Mouse (Mus musculus): ENCODE measurements at regions not wholly inside any gene's neighbourhood (a gene's known extent, or its start where the extent isn't known, plus 50 kb on each side); places are given as distances from the start of the nearest gene placed in this dataset. TPM values are rescaled to one million over a fixed set of nuclear protein-coding genes. Genes with fewer than 3 reads are reported as not detected.
A peak's percentile ranks its signal among the peaks of the same experiment; 100 is the strongest.

- Histone ChIP-seq H3K4me2 (ENCODE audit: low read length) (no peak overlapping the region), H3K4me1 (ENCODE audit: control insufficient read depth, insufficient read depth, low read depth, low read length) (peaks cover 6% of the 10 kb centered on the region; the same call in 1 of the 2 replicates), H3K9me3 (ENCODE audit: control insufficient read depth, low read length) (no peaks in the 10 kb centered on the region), H3K9ac (ENCODE audit: low read depth, low read length) (no peak overlapping the region), H3K36me3 (ENCODE audit: control insufficient read depth, insufficient read depth, low read length) (no peaks in the 10 kb centered on the region), H3K4me3 (ENCODE audit: low read length) (no peak overlapping the region), H3K27ac (ENCODE audit: low read depth, low read length) (no peak overlapping the region), H3K27me3 (replicated peaks; ENCODE audit: control insufficient read depth, insufficient read depth, low read length) (no peaks in the 10 kb centered on the region)
- 42% methylated on average over 6 of the region's 6 CpGs for WGBS
- ATAC-seq = peak; percentile 48; the same call in 1 of the 2 replicates
Observed at GRCm38 (mm10) chr4:87329136-87329535, 98.9 kb upstream of the Slc24a2 start.

GRCm38 (mm10) chr4:87321726-87322349 is 91.6 kb upstream of the Slc24a2 start:
- H3K9ac ChIP-seq (ENCODE audit: low read depth, low read length) = no peak overlapping the region
- H3K36me3 ChIP-seq (ENCODE audit: control insufficient read depth, insufficient read depth, low read length) = no peaks in the 10 kb centered on the region
- no peak overlapping the region for H3K27ac ChIP-seq (ENCODE audit: low read depth, low read length)
- no peaks in the 10 kb centered on the region for H3K27me3 ChIP-seq (replicated peaks; ENCODE audit: control insufficient read depth, insufficient read depth, low read length)
- no peak overlapping the region for H3K4me3 ChIP-seq (ENCODE audit: low read length)
- no peak overlapping the region for H3K4me2 ChIP-seq (ENCODE audit: low read length)
- H3K4me1 ChIP-seq (ENCODE audit: control insufficient read depth, insufficient read depth, low read depth, low read length) = no peaks in the 10 kb centered on the region
- WGBS = 72% methylated on average over 2 of the region's 2 CpGs
- H3K9me3 ChIP-seq (ENCODE audit: control insufficient read depth, low read length) = no peaks in the 10 kb centered on the region
- ATAC-seq = no peak

- H3K4me1 ChIP-seq (ENCODE audit: control insufficient read depth, insufficient read depth, low read depth, low read length) = no peaks in the 10 kb centered on the region
- no peaks in the 10 kb centered on the region for H3K27me3 ChIP-seq (replicated peaks; ENCODE audit: control insufficient read depth, insufficient read depth, low read length)
- 67% methylated on average over 5 of the region's 5 CpGs for WGBS
- H3K27ac ChIP-seq (ENCODE audit: low read depth, low read length) = no peak overlapping the region
- no peak overlapping the region for H3K9ac ChIP-seq (ENCODE audit: low read depth, low read length)
- H3K4me3 ChIP-seq (ENCODE audit: low read length) = no peak overlapping the region
- no peak overlapping the region for H3K4me2 ChIP-seq (ENCODE audit: low read length)
- no peaks in the 10 kb centered on the region for H3K9me3 ChIP-seq (ENCODE audit: control insufficient read depth, low read length)
- no peak for ATAC-seq
- no peaks in the 10 kb centered on the region for H3K36me3 ChIP-seq (ENCODE audit: control insufficient read depth, insufficient read depth, low read length)
Observed at GRCm38 (mm10) chr4:87298129-87298528, 67.9 kb upstream of the Slc24a2 start.

- Histone ChIP-seq H3K9me3 (ENCODE audit: control insufficient read depth, low read length) (no peaks in the 10 kb centered on the region), H3K4me2 (ENCODE audit: low read length) (no peak overlapping the region), H3K27ac (ENCODE audit: low read depth, low read length) (no peak overlapping the region), H3K27me3 (replicated peaks; ENCODE audit: control insufficient read depth, insufficient read depth, low read length) (no peaks in the 10 kb centered on the region), H3K36me3 (ENCODE audit: control insufficient read depth, insufficient read depth, low read length) (no peaks in the 10 kb centered on the region), H3K9ac (ENCODE audit: low read depth, low read length) (no peak overlapping the region), H3K4me3 (ENCODE audit: low read length) (no peak overlapping the region), H3K4me1 (ENCODE audit: control insufficient read depth, insufficient read depth, low read depth, low read length) (no peaks in the 10 kb centered on the region)
- ATAC-seq = no peak
Observed at GRCm38 (mm10) chr4:87294538-87294937, 64.3 kb upstream of the Slc24a2 start.

Small RNA genes in the stretch of these regions (microRNA-seq; reads per million reads assigned to microRNA genes)
- not detected for gene Gm23154

Measured in hindbrain, embryonic 16.5 days (tissue).